Comparison of ENCODE assay signal across 8 mouse cellular contexts in genomic region chr5:121452026-121452869, GRCm38 (mm10). TPM values are rescaled to one million over a fixed set of nuclear protein-coding genes. Genes with fewer than 3 reads are reported as not detected.
DNase-seq lines count a peak whose midpoint lies in the region; ATAC-seq lines count a peak whose summit lies in the region.

TSS of gene Erp29 (minus strand) at chr5:121452506.

- peak; percentile 76 for ATAC-seq in common myeloid progenitor, adult 5-6 weeks (replicated peaks; ENCODE audit: low read depth, poor library complexity, severe bottlenecking)

- H3K4me1 ChIP-seq in megakaryocyte, embryonic 14.5 days: peaks cover 76% of the 10 kb centered on the region

- DNase-seq in ZHBTc4 (ENCODE audit: low read depth, low spot score): peak; percentile 97
- peak; percentile 96 for DNase-seq in gastrocnemius, adult 8-10 months (ENCODE audit: low spot score in 2 of 2)
- DNase-seq in hindlimb bud, embryonic 11.5 days (ENCODE audit: extremely low spot score, low read depth, low spot score): peak; percentile 62
- DNase-seq in left cerebral cortex, adult 8-10 months (ENCODE audit: low spot score in 2 of 2): peak; percentile 92 to 98
- peak; percentile 98 for DNase-seq in right cerebral cortex, postnatal 10 days (ENCODE audit: low spot score in 2 of 2)
- peak; percentile 99 for DNase-seq in urinary bladder, postnatal 25 days (ENCODE audit: low spot score)

- H3K36me3 ChIP-seq in megakaryocyte, embryonic 14.5 days (replicated peaks; ENCODE audit: low read length): peaks cover 36% of the 10 kb centered on the region

- peak within 1 kb of the TSS; percentile 100 for H3K4me3 ChIP-seq in megakaryocyte, embryonic 14.5 days (replicated peaks)

- H3K9me3 ChIP-seq in megakaryocyte, embryonic 14.5 days: no peaks in the 10 kb centered on the region

- H3K27me3 ChIP-seq in megakaryocyte, embryonic 14.5 days (replicated peaks): no peaks in the 10 kb centered on the region

RNA-seq across cellular contexts. Expression of gene Erp29, which starts in this region (rescaled TPM):
- 719 and 742 TPM in 2 replicates for total RNA-seq in common myeloid progenitor, adult 5-6 weeks (2017)
- total RNA-seq in gastrocnemius, adult 8-10 months (2022): 10 to 100 TPM; 30.5 to 34.9 (median 31.1) TPM
- 100 to 1,000 TPM; 116 to 148 (median 130) TPM for total RNA-seq in left cerebral cortex, adult 8-10 months (2022)
- 132 and 257 TPM in 2 replicates for polyA plus RNA-seq in megakaryocyte, embryonic 14.5 days (2012; ENCODE audit: insufficient read depth, low replicate concordance)

Comparison
In these comparisons a context has a peak if more than half of its experiments do, and no peak if none do; other contexts are left out.
1. Peak in every context shown above with its lines: DNase-seq, ATAC-seq and H3K4me3 ChIP-seq.